Mouse (Mus musculus) hindbrain, postnatal 0 days (tissue): ENCODE data around the gene Prpf19. TPM values are rescaled to one million over a fixed set of nuclear protein-coding genes. Genes with fewer than 3 reads are reported as not detected.

Experiments
- ATAC-seq: fragments of 200-750 bp; cut with Nextera tagmentation; 2 replicates; pipeline ENCODE4 v1.8.0; 2017; ENCODE audit warnings: mild to moderate bottlenecking, moderate TSS enrichment, moderate library complexity
- DNase-seq: peaks from one replicate; pipeline ENCODE4 v3.0.0-alpha.2; 2015; ENCODE audit warnings: low spot score
- H3K27ac ChIP-seq: fragments of 300-500 bp; sonication (generic); 2 replicates; pipeline ENCODE4 v1.5.1; 2014; ENCODE audit warnings: mild to moderate bottlenecking
- H3K27me3 ChIP-seq: fragments of 300-500 bp; sonication (generic); 2 replicates; pipeline ENCODE4 v1.6.1; 2014; ENCODE audit warnings: low read length, mixed read lengths; ENCODE audit not compliant: insufficient read depth
- H3K36me3 ChIP-seq: fragments of 300-500 bp; sonication (generic); 2 replicates; pipeline ENCODE4 v1.6.1; 2014; ENCODE audit warnings: low read length, mixed read lengths; ENCODE audit not compliant: insufficient read depth
- H3K4me1 ChIP-seq: fragments of 300-500 bp; sonication (generic); 2 replicates; pipeline ENCODE4 v1.6.1; 2014; ENCODE audit warnings: antibody characterized with exemption, low read length, mixed read lengths; ENCODE audit not compliant: insufficient read depth
- H3K4me2 ChIP-seq: fragments of 300-500 bp; sonication (generic); 2 replicates; pipeline ENCODE4 v1.6.1; 2014; ENCODE audit warnings: low read depth, mild to moderate bottlenecking, low read length, moderate library complexity, mixed read lengths
- H3K4me3 ChIP-seq: fragments of 300-500 bp; sonication (generic); 2 replicates; pipeline ENCODE4 v1.5.1; 2014; ENCODE audit warnings: low read length
- H3K9ac ChIP-seq: fragments of 300-500 bp; sonication (generic); replicated peaks from 2 replicates; pipeline ENCODE4 v1.6.1; 2014; ENCODE audit warnings: mild to moderate bottlenecking, low read length, moderate library complexity, mixed read lengths
- H3K9me3 ChIP-seq: fragments of 300-500 bp; sonication (generic); 2 replicates; pipeline ENCODE4 v1.6.1; 2016; ENCODE audit warnings: low read length, mixed read lengths
- CTCF ChIP-seq: IDR thresholded peaks from 2 replicates; pipeline ENCODE4 v1.5.1; 2016; ENCODE audit warnings: antibody characterized with exemption, control low read depth, low read depth
- WGBS: fragments of 180-500 bp; shearing (Covaris S2); extraction: QIAGEN DNeasy Blood & Tissue Kit; methylation state at CpG from one replicate; pipeline ENCODE4 v1.1.7; 2014; 5-methylcytosine and 5-hydroxymethylcytosine counted together
- polyA plus RNA-seq: library from polyadenylated mRNA; unstranded; fragments of >200 nt; fragmentation: Nextera tagmentation; extraction: Ambion mirVana; gene quantifications from 2 replicates; pipeline ENCODE4 v1.2.1, GENCODE M21; 2015
- total RNA-seq: library from RNA; depleted of rRNA; stranded (reverse); fragments of >200 nt; gene quantifications from 2 replicates; pipeline ENCODE4 v1.2.3, GENCODE M21; 2014

Prpf19 gene
- total and polyA plus RNA-seq, 2 experiments from 2014 or later = 40.3 to 351 TPM

GRCm38 (mm10) chr19:10935029-10935428, 40.0 kb downstream of the Prpf19 start:
- 21% methylated on average over 5 of the region's 5 CpGs for WGBS
- TF ChIP-seq CTCF = no peak
- Histone ChIP-seq H3K36me3 (no peaks in the 10 kb centered on the region), H3K9me3 (no peaks in the 10 kb centered on the region), H3K4me1 (no peaks in the 10 kb centered on the region), H3K4me2 (no peak overlapping the region), H3K27me3 (no peaks in the 10 kb centered on the region), H3K9ac (no peak overlapping the region), H3K4me3 (no peak overlapping the region), H3K27ac (no peak overlapping the region)
- DNase-seq (peak; percentile 7), ATAC-seq (no peak)

- Histone ChIP-seq H3K4me3 (no peak overlapping the region), H3K4me1 (peaks cover 6% of the 10 kb centered on the region), H3K27me3 (no peaks in the 10 kb centered on the region), H3K36me3 (no peaks in the 10 kb centered on the region), H3K9me3 (no peaks in the 10 kb centered on the region), H3K9ac (no peak overlapping the region), H3K27ac (no peak overlapping the region), H3K4me2 (no peak overlapping the region)
- peak; percentile 36 for TF ChIP-seq CTCF
- DNase-seq (no peak), ATAC-seq (no peak)
- 93% methylated on average over 5 of the region's 5 CpGs for WGBS
Measured at GRCm38 (mm10) chr19:10936077-10936476, 41.0 kb downstream of the Prpf19 start.

DNA sequence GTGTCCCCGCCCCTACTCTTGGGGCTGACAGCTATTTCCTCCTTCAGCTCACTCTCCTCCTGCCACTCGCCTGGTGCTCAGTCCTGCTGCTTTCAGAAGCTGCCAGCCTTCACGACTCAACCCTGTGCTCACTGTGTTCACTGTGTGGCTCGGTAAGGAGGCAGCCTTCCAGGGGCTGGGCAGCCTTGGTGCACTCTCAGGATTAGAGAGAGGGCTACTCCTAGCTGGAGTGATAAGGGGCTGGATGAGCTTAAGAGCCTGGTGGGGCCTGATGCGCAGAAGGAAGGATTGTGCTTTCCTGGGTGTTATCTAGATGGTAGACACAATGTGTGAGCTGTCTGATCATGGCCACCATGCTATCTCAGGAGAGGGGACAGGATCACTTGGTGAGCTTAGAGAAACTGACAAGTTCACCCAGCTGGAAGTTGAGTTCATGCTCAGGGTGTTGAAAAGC, 42.1 kb downstream of the Prpf19 start, which contains the start of gene Ptgdr2:
Gene Ptgdr2, plus strand, starts transcription at position 51 of the 454 bp plus-strand sequence.
- ATAC-seq = no peak
- Histone ChIP-seq H3K9ac (no peak within 1 kb of the TSS), H3K27me3 (no peaks in the 10 kb centered on the region), H3K9me3 (no peaks in the 10 kb centered on the region), H3K4me3 (no peak within 1 kb of the TSS), H3K27ac (no peak within 1 kb of the TSS), H3K36me3 (peaks cover 4% of the 10 kb centered on the region; the same call in 1 of the 2 replicates), H3K4me1 (peaks cover 8% of the 10 kb centered on the region), H3K4me2 (no peak within 1 kb of the TSS)
- no peak for TF ChIP-seq CTCF
- 54% methylated on average over 5 of the region's 5 CpGs for WGBS
- DNase-seq = no peak

DNA sequence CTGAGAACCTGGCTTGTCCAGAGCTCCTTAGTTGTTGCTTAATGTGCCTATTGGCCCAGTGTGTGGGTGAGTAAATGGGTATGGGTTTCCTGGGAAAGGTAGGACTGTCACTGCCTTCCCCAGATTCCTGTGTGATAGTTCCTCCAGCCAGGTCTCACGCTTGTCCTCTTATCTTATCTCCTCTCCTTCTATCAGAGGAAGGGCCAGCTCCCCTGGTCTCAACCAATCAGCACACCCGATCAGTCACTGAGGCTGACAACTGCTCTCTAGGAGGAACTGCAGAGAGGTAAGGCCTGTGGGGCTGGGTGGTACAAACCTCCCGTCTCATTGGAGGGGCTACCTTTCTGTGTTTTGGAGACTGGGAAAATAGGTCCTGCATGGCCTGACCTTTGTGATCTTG, 43.7 kb downstream of the Prpf19 start:
- Histone ChIP-seq H3K9me3 (no peaks in the 10 kb centered on the region), H3K4me3 (no peak overlapping the region), H3K36me3 (peaks cover 20% of the 10 kb centered on the region), H3K4me2 (no peak overlapping the region), H3K27me3 (no peaks in the 10 kb centered on the region), H3K4me1 (peaks cover 8% of the 10 kb centered on the region), H3K9ac (no peak overlapping the region), H3K27ac (no peak overlapping the region)
- DNase-seq (no peak), ATAC-seq (no peak)
- TF ChIP-seq CTCF = no peak
- 76% methylated on average over 3 of the region's 3 CpGs for WGBS

DNA sequence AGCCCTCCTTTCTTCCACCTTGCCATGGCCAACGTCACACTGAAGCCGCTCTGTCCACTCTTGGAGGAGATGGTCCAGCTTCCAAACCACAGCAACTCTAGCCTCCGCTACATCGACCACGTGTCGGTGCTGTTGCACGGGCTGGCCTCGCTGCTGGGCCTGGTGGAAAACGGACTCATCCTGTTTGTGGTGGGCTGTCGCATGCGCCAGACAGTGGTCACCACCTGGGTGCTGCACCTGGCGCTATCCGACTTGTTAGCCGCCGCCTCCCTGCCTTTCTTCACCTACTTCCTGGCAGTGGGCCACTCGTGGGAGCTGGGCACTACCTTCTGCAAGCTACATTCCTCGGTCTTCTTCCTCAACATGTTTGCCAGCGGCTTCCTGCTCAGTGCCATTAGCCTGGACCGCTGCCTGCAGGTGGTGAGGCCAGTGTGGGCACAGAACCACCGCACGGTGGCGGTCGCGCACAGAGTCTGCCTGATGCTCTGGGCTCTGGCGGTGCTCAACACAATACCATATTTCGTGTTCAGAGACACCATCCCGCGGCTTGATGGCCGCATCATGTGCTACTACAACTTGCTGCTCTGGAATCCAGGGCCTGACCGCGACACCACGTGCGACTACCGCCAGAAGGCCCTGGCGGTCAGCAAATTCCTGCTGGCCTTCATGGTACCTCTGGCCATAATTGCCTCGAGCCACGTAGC, 45.2 kb downstream of the Prpf19 start:
- H3K4me1 ChIP-seq = peaks cover 8% of the 10 kb centered on the region
- DNase-seq = peak; percentile 90
- H3K27ac ChIP-seq = peak overlapping the region; percentile 33; the same call in 1 of the 2 replicates
- peak overlapping the region; percentile 49 for H3K9ac ChIP-seq
- H3K4me2 ChIP-seq = peak overlapping the region; percentile 58
- peak; percentile 91 for ATAC-seq
- H3K4me3 ChIP-seq = peak overlapping the region; percentile 19
- 19% methylated on average over 37 of the region's 37 CpGs for WGBS
- peak; percentile 87 for TF ChIP-seq CTCF
- no peaks in the 10 kb centered on the region for H3K27me3 ChIP-seq
- peaks cover 31% of the 10 kb centered on the region for H3K36me3 ChIP-seq
- H3K9me3 ChIP-seq = no peaks in the 10 kb centered on the region

DNA sequence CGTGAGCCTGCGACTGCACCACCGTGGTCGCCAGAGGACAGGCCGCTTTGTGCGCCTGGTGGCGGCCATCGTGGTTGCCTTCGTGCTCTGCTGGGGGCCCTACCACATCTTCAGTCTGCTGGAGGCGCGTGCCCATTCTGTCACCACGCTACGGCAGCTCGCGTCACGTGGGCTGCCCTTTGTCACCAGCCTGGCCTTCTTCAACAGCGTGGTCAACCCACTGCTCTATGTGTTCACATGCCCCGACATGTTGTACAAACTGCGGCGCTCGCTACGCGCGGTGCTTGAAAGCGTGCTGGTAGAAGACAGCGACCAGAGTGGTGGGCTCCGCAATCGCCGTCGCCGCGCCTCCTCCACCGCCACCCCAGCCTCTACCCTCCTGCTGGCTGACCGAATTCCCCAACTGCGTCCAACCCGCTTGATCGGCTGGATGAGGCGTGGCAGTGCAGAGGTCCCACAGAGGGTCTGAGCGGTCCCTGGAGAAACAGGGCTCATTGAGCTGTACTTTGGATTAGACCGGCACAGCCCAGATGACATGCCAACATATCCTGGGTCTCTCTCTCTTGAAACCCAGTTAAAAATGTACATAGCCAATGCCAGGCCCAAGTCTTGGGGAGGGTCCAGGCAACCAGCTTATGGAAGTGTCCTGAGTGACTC, 45.9 kb downstream of the Prpf19 start:
- Histone ChIP-seq H3K4me2 (peak overlapping the region; percentile 58), H3K4me3 (peak overlapping the region; percentile 19), H3K36me3 (peaks cover 31% of the 10 kb centered on the region), H3K27ac (peak overlapping the region; percentile 33; the same call in 1 of the 2 replicates), H3K9ac (peak overlapping the region; percentile 49), H3K9me3 (no peaks in the 10 kb centered on the region), H3K27me3 (no peaks in the 10 kb centered on the region), H3K4me1 (peaks cover 8% of the 10 kb centered on the region)
- WGBS = 1% methylated on average over 40 of the region's 40 CpGs
- ATAC-seq (peak; percentile 83), DNase-seq (peak; percentile 65)
- TF ChIP-seq CTCF = no peak
